Mouse (Mus musculus): ENCODE data around the gene Mybpc3. TPM values are rescaled to one million over a fixed set of nuclear protein-coding genes. Genes with fewer than 3 reads are reported as not detected.

Mybpc3 gene
- polyA plus RNA-seq, 1 experiment from 2014 or later, result not detected

DNA sequence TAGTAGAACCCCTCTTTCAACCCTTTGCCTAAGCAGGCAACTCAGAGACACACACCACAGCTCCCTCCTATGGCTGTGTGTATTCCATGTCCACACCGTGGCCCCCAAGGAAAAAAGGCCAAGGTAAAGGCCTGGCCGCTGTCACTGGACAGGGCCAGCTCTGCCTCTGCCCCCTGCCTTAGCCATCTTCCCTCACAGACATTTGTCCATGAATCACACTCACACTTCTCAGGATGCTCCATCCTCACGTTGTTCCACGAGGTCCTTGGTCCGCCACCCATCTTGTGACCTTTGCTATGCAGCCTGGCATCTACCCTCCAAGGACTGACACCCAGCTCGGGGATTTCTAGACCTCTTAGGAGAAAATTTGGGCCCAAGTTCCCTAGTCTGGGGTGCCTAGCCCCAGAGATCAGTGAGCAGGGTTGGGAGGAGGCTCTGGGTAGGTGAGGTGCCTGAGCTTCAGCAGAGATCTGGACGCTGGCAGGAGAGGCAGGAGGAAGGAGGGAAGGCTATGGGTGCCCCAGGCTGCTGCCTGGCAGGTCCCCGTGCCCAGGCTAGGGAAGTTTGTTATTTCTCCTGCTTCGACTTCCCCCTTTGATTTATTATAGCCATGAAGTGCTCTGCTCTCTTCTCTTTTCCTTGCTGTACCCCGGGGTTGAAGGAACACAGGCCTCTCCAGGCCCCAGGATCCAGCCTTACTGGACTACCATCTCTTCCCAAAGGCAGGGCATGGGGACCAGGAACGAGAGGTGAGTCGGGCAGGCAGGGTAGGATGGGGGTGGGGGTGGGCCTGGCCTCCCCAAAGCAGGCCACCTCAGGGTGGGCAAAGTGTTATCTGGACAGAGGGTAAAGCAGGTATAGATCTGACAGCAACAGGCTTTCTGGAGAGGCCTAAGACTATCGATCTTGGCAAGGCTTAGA, 35.9 kb upstream of the Mybpc3 start, which contains the start of gene Spi1:
Gene Spi1 (plus strand): TSS at position 616 of the 921 bp plus-strand sequence.
- H3K27ac ChIP-seq, result no peak within 1 kb of the TSS; the same call in 1 of the 2 replicates
- H3K9me3 ChIP-seq, result no peaks in the 10 kb centered on the region
- H3K4me1 ChIP-seq, result peaks cover 6% of the 10 kb centered on the region; the same call in 1 of the 2 replicates
- 79% methylated on average over 13 of the region's 13 CpGs for WGBS
- ATAC-seq (ENCODE audit: low FRiP score, low read depth), result no peak
- no peak within 1 kb of the TSS for H3K9ac ChIP-seq
- H3K27me3 ChIP-seq, result no peaks in the 10 kb centered on the region
- H3K36me3 ChIP-seq, result no peaks in the 10 kb centered on the region
- no peak within 1 kb of the TSS for H3K4me2 ChIP-seq (replicated peaks)
- no peak within 1 kb of the TSS for H3K4me3 ChIP-seq

DNA sequence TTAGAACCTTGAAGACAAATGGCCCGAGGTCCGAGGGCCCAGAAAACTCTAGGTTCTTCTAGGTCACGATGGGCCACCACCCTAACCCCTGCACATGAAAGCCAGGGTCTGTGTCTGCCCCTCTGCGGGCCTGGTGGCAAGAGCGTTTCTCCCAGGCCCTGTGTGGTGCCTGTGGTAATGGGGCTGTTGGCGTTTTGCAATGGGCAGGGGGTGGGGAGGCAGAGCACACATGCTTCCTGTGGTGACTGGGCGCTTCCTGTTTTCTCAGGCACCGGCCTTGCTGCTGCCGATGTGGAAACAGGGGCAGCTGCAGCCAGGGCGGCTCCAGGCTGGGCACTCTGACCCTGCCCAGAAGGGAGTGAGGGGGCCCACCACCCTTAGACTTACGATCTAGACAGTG, 35.1 kb upstream of the Mybpc3 start:
- Histone ChIP-seq H3K4me3 (no peak overlapping the region), H3K36me3 (no peaks in the 10 kb centered on the region), H3K9me3 (no peaks in the 10 kb centered on the region), H3K27ac (no peak overlapping the region), H3K4me1 (peaks cover 6% of the 10 kb centered on the region; the same call in 1 of the 2 replicates), H3K4me2 (replicated peaks) (no peak overlapping the region), H3K9ac (no peak overlapping the region), H3K27me3 (peaks cover 2% of the 10 kb centered on the region; the same call in 1 of the 2 replicates)
- 63% methylated on average over 11 of the region's 11 CpGs for WGBS
- no peak for ATAC-seq (ENCODE audit: low FRiP score, low read depth)

DNA sequence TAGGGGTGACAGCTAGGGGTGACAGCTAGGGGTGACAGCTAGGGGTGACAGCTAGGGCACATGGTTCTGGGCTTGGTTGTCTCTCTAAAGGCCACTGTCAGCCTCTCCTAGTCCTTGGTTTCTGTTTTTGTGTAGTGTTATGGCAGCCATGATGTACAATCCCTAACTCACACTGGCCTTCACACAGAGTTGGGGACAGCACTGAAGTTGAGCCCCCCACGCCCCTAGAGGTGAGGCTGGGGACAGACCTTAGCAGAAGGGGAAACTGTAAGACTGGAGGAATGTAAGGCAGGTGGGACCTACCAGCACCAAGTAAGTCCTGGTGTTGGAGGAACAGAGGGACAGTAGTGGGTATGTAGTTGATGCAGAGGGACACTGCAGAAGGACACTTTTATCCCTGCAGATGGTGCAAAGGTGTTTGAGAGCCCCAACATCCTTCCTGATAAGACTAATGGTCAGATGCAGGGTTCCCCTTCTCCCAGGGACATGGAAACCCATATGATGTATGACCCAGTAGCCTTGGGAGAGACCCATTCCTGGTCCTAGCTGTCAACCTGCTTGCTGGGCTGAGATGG, 34.5 kb upstream of the Mybpc3 start:
- WGBS, result 63% methylated on average over 1 of the region's 1 CpGs
- no peak overlapping the region for H3K9ac ChIP-seq
- H3K27ac ChIP-seq, result no peak overlapping the region

DNA sequence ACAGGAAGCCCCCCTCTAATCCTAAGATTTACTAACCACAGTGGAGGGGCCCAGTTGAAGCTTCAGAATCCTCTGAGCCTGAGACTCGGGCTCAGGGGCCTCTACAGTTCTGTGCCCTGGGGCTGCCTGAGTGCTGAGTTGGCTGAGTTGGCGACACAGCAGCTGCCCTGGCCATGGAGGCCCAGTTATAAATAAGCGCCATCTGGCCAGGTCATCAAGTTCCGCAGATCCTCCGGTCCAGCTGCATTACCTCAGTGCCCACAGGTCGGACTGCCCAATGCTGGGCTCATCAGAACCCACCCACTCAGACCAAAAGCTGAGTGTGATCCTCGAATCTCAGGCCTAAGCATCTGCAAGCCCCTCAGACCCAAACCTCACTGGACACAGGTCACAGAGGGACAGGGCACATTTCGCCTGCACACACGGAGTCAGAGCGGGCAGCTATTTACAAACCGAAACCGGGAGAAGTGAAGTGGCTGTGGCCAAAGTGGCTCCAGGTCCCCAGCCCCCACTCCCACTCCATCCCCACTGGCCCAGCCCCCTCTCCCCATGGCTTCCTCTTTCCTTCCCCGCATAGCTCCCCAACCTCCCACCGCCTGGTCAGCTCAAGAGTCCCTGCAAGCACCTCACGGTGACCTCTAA, 33.6 kb upstream of the Mybpc3 start:
- Histone ChIP-seq H3K9ac (no peak overlapping the region), H3K27ac (no peak overlapping the region), H3K4me1 (no peaks in the 10 kb centered on the region), H3K4me3 (no peak overlapping the region), H3K36me3 (no peaks in the 10 kb centered on the region), H3K27me3 (peaks cover 2% of the 10 kb centered on the region; the same call in 1 of the 2 replicates), H3K9me3 (no peaks in the 10 kb centered on the region), H3K4me2 (replicated peaks) (no peak overlapping the region)
- ATAC-seq (ENCODE audit: low FRiP score, low read depth), result no peak
- WGBS, result 77% methylated on average over 15 of the region's 15 CpGs

More for the DNA sequence above, 34.5 kb upstream of the Mybpc3 start:
- peaks cover 6% of the 10 kb centered on the region; the same call in 1 of the 2 replicates for H3K4me1 ChIP-seq
- no peak for ATAC-seq (ENCODE audit: low FRiP score, low read depth)
- H3K4me2 ChIP-seq (replicated peaks), result no peak overlapping the region
- peaks cover 2% of the 10 kb centered on the region; the same call in 1 of the 2 replicates for H3K27me3 ChIP-seq
- no peaks in the 10 kb centered on the region for H3K9me3 ChIP-seq
- H3K4me3 ChIP-seq, result no peak overlapping the region
- no peaks in the 10 kb centered on the region for H3K36me3 ChIP-seq

DNA sequence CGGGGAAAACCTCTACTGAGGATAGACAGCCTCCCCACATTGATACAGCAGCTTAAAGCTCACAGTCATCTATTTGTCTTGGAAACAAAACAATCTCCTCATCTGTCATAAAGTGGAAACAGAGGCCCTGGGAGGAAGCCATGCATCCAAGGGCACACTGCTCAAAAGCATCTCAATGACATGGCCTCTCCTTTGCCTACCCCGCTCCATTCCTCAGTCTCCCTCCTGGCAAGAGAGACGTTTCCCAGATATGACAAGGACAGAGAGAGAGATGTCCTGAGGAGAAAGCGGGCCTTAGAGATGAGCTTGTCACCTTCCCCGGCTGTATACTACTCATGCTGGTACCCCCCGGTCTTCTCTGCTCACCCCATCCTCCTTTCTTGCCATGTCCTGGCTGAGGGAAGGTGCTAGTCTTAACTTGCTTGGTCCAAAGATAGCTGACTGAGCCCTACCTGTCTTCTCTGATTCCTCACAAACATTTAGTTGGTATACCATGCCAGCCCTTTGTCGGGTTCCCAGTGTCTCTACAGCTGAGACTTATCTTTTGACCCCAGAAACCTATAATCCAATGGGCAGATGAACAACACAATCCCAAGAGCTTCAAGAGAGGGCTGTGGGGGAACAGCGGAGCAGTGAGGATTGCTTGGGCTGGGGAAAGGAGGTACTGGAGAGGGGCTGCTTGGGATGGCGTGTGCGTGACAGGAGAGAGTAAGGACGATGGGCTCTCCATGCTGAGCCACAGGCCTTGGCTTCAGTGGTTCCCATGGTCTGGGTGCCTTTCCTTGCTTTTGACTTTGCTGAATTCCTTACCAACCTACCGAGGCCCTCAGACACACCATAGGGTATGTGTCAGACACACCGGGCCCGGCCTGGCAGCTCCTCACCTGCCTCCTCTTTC, 32.2 kb upstream of the Mybpc3 start:
- 88% methylated on average over 14 of the region's 14 CpGs for WGBS
- Histone ChIP-seq H3K9me3 (no peaks in the 10 kb centered on the region), H3K9ac (no peak overlapping the region), H3K36me3 (no peaks in the 10 kb centered on the region), H3K27me3 (peaks cover 2% of the 10 kb centered on the region; the same call in 1 of the 2 replicates), H3K4me2 (replicated peaks) (no peak overlapping the region), H3K4me3 (no peak overlapping the region), H3K27ac (no peak overlapping the region), H3K4me1 (no peaks in the 10 kb centered on the region)
- ATAC-seq (ENCODE audit: low FRiP score, low read depth), result no peak

DNA sequence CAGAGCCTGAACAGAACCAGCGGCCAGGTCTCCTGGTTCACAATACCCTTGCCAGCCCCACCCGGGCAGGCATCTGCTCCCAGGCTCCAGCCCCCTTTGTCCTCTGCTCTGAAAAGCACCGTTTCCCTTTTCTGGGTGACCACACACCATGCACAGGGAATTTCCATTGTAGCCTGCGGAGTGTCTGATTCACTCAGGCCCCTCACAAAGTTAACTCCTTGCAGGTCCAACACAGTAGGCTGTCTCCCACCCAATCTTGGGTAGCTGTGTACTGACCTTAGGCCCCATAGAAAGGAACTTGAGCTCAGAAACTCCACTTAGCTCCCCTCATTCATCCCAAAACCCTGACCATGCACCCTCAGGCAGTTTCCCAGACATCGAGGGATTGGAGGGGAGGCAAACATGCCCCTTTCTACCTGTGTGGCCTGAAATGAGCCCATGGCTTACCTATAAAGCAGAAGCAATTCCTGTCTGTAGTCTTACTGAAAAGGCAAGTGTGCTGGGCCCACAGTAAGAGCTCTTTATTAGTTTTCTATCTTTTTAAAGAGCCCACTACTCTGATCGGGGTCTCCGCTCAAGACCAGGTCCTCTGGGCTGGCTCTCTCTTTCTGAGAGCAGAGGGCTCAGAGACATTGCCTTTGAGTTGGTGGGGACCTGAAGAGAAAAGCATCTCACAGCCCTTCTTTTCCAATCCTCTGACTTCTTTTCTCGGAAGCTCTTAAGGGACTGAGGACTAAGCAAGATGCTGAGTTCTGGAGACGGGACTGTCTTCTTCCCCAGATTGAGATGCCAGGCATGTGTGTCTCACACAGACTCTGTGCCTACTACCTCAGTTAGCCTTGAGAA, 31.3 kb upstream of the Mybpc3 start:
- H3K9me3 ChIP-seq, result no peaks in the 10 kb centered on the region
- WGBS, result 73% methylated on average over 9 of the region's 9 CpGs
- no peak overlapping the region for H3K4me3 ChIP-seq
- peaks cover 2% of the 10 kb centered on the region; the same call in 1 of the 2 replicates for H3K27me3 ChIP-seq
- no peaks in the 10 kb centered on the region for H3K36me3 ChIP-seq
- no peaks in the 10 kb centered on the region for H3K4me1 ChIP-seq
- H3K4me2 ChIP-seq (replicated peaks), result no peak overlapping the region
- H3K27ac ChIP-seq, result no peak overlapping the region
- H3K9ac ChIP-seq, result no peak overlapping the region
- no peak for ATAC-seq (ENCODE audit: low FRiP score, low read depth)

DNA sequence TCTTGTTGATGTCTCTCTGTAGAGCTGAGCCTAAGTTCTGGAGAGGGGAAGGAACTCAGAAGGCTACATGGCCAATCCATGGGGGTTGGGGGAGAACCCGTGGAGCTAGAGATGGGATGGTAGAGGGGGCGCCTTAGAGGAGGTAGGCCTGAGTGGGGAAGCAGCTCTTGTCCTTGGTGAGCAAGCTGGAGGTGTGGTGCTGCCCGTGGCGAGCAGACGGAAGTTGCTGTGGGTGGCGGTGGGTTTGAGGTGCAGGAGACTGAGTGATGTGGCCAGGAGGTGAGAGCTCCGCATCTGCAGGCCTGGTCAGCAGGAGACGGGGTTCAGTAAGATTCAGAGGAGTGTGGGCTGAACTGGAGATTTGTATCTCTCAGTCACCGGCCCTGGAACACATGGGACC, 30.5 kb upstream of the Mybpc3 start:
- Histone ChIP-seq H3K27ac (no peak overlapping the region), H3K36me3 (no peaks in the 10 kb centered on the region), H3K27me3 (peaks cover 2% of the 10 kb centered on the region; the same call in 1 of the 2 replicates), H3K9me3 (no peaks in the 10 kb centered on the region), H3K4me2 (replicated peaks) (no peak overlapping the region), H3K4me1 (no peaks in the 10 kb centered on the region), H3K4me3 (no peak overlapping the region), H3K9ac (no peak overlapping the region)
- WGBS, result 85% methylated on average over 9 of the region's 9 CpGs
- no peak for ATAC-seq (ENCODE audit: low FRiP score, low read depth)

DNA sequence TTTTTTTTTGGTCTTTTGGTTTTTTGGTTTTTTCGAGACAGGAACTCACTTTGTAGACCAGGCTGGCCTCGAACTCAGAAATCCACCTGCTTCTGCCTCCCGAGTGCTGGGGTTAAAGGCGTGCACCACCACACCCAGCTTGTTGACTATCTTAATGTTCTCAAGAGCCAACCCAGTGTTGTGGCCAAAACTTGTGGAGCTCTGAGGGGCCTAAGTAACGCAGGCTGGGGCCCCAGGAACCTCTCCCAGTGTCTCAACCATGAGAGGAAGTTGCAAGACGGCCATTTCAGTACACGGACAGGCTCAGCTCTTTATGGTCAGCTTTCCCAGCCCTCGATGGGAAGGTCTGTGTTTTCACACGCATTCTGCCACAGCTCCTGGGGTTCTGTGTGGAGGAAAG, 29.0 kb upstream of the Mybpc3 start:
- Histone ChIP-seq H3K36me3 (no peaks in the 10 kb centered on the region), H3K27me3 (peaks cover 2% of the 10 kb centered on the region; the same call in 1 of the 2 replicates), H3K4me2 (replicated peaks) (no peak overlapping the region), H3K9ac (no peak overlapping the region), H3K9me3 (no peaks in the 10 kb centered on the region), H3K4me1 (no peaks in the 10 kb centered on the region), H3K27ac (no peak overlapping the region), H3K4me3 (no peak overlapping the region)
- ATAC-seq (ENCODE audit: low FRiP score, low read depth), result no peak
- 81% methylated on average over 9 of the region's 9 CpGs for WGBS

DNA sequence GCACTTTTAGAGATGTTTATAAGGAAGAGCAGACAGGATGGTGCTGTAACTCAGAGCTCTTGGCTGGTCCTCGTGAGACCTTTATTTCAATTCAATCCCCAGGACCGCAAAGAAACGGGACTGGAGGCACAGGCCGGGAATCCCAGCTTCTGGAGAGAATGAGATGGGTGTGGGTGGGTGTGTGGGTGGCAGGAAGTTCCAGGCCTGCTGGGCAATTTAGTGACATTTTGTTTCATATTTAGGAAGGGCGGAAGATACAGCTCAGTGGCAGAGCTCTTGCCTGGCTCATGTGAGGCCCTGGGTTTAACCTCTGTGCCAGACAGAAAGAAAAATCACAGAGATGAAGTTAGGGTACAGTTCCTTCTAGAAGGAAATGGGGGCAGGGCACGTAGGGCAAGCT, 27.7 kb upstream of the Mybpc3 start:
- Histone ChIP-seq H3K4me2 (replicated peaks) (no peak overlapping the region), H3K27ac (no peak overlapping the region), H3K27me3 (peaks cover 2% of the 10 kb centered on the region; the same call in 1 of the 2 replicates), H3K4me3 (no peak overlapping the region), H3K9ac (no peak overlapping the region), H3K36me3 (no peaks in the 10 kb centered on the region), H3K9me3 (no peaks in the 10 kb centered on the region), H3K4me1 (no peaks in the 10 kb centered on the region)
- ATAC-seq (ENCODE audit: low FRiP score, low read depth), result no peak
- WGBS, result 76% methylated on average over 6 of the region's 6 CpGs

DNA sequence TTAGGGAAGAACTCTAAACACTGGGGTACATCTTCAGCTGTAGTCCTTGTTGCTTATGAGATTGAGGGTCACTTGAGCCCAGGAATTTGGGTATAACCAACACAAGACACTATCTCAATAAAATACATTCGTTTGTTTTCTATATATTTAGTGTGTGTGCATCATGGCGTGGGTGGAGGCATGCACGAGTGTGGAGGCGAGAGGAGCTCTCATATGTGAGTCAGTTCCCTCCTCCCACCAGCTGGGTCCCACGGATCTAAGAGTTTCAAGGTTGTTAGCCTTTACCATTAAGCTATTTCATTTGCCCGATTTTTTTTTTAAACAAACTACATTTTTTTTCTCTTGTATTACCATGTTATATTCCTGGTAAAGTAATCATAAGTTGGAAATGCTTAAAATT, 27.1 kb upstream of the Mybpc3 start:
- 72% methylated on average over 6 of the region's 6 CpGs for WGBS
- Histone ChIP-seq H3K4me3 (no peak overlapping the region), H3K9ac (no peak overlapping the region), H3K4me2 (replicated peaks) (no peak overlapping the region), H3K27ac (no peak overlapping the region), H3K9me3 (no peaks in the 10 kb centered on the region), H3K36me3 (no peaks in the 10 kb centered on the region), H3K4me1 (no peaks in the 10 kb centered on the region), H3K27me3 (peaks cover 2% of the 10 kb centered on the region; the same call in 1 of the 2 replicates)
- no peak for ATAC-seq (ENCODE audit: low FRiP score, low read depth)

DNA sequence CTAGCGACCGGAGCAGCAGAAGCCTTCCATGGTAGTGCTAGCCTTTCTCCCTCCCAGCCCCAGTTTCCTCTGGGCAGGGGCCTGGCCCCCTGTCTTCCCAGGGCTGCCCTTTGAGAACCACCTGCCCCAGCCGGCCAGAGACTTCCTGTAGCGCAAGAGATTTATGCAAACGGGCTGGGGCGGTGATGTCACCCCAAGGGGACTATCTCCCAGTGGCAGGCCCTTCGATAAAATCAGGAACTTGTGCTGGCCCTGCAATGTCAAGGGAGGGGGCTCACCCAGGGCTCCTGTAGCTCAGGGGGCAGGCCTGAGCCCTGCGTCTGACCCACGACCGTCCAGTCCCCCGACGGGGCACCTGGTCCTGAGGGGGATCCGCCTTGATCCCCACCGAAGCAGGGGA, 21.4 kb upstream of the Mybpc3 start:
- no peak for ATAC-seq (ENCODE audit: low FRiP score, low read depth)
- Histone ChIP-seq H3K4me2 (replicated peaks) (no peak overlapping the region), H3K27ac (no peak overlapping the region), H3K4me1 (no peaks in the 10 kb centered on the region), H3K27me3 (no peaks in the 10 kb centered on the region), H3K9ac (no peak overlapping the region), H3K4me3 (no peak overlapping the region), H3K36me3 (no peaks in the 10 kb centered on the region), H3K9me3 (no peaks in the 10 kb centered on the region)
- 68% methylated on average over 14 of the region's 14 CpGs for WGBS
